Mouse (Mus musculus): Measurements from ENCODE around the gene Dtwd1. TPM values are rescaled to one million over a fixed set of nuclear protein-coding genes. Genes with fewer than 3 reads are reported as not detected.
"Not testable (repeated sequence)": the region's sequence is repeated elsewhere in the genome, so short reads cannot be mapped to it uniquely, and the experiment has no call there.

Dtwd1 gene
- polyA plus RNA-seq, 1 experiment from 2014 or later: 16.4 TPM

DNA sequence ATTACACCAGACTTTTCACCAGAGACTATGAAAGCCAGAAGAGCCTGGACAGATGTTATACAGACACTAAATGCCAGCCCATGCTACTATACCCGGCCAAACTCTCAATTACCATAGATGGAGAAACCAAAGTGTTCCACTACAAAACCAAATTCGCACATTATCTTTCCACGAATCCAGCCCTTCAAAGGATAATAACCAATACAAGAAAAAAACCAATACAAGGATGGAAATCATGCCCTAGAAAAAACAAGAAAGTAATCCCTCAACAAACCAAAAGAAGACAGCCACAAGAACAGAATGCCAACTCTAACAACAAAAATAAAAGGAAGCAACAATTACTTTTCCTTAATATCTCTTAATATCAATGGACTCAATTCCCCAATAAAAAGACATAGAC lies 62.9 kb downstream of the Dtwd1 start, which contains the start of gene Gm17555:
Gene Gm17555, plus strand, starts transcription at position 301 of the 400 bp plus-strand sequence.
- H3K36me3 ChIP-seq; H3K4me1 ChIP-seq (replicated peaks); H3K9me3 ChIP-seq; H3K4me3 ChIP-seq; H3K27me3 ChIP-seq; ATAC-seq (ENCODE audit: low read depth); H3K4me2 ChIP-seq; H3K27ac ChIP-seq (replicated peaks); H3K9ac ChIP-seq: not testable (repeated sequence)
- WGBS: 90% methylated on average over 3 of the region's 3 CpGs

Other genes starting within 250 kb of the Dtwd1 start
- gene Fgf7, start 117.5 kb upstream of the Dtwd1 start, polyA plus RNA-seq (2015; fragmentation: Nextera tagmentation; extraction: Ambion mirVana): 0.60 and 1.3 TPM in 2 replicates
- 0.10 TPM in 1 of 2 replicates, not detected in the other for gene Fam227b, start 137 bp upstream of the Dtwd1 start, polyA plus RNA-seq (2015; fragmentation: Nextera tagmentation; extraction: Ambion mirVana)
- not detected in 2 replicates for gene Gm17555, start 63.0 kb downstream of the Dtwd1 start, polyA plus RNA-seq (2015; fragmentation: Nextera tagmentation; extraction: Ambion mirVana)